Mouse (Mus musculus): ENCODE measurements around the gene Ptpn6. TPM values are rescaled to one million over a fixed set of nuclear protein-coding genes. Genes with fewer than 3 reads are reported as not detected.

Ptpn6 gene
- 3.5 and 4.3 TPM in 2 replicates for polyA plus RNA-seq (2014; fragmentation: Nextera tagmentation; extraction: Ambion mirVana)

- H3K9me3 ChIP-seq (ENCODE audit: control insufficient read depth, low read length): no peaks in the 10 kb centered on the region
- peaks cover 27% of the 10 kb centered on the region for H3K4me1 ChIP-seq (replicated peaks; ENCODE audit: control insufficient read depth, insufficient read depth, low read length)
- H3K4me3 ChIP-seq (replicated peaks; ENCODE audit: low read length): no peak within 1 kb of the TSS
- no peaks in the 10 kb centered on the region for H3K27me3 ChIP-seq (ENCODE audit: control insufficient read depth, insufficient read depth, low read length)
- peak within 1 kb of the TSS; percentile 96 for H3K9ac ChIP-seq
- peak within 1 kb of the TSS; percentile 83 for H3K4me2 ChIP-seq (replicated peaks)
- H3K36me3 ChIP-seq (replicated peaks; ENCODE audit: control insufficient read depth, insufficient read depth): peaks cover 14% of the 10 kb centered on the region
- no peak for DNase-seq (ENCODE audit: low spot score)
- ATAC-seq (ENCODE audit: low FRiP score): no peak
- no peak within 1 kb of the TSS for H3K27ac ChIP-seq
- WGBS: 33% methylated on average over 15 of the region's 15 CpGs
Measured at GRCm38 (mm10) chr6:124738511-124739023, at the start of gene Ptpn6. TSS of gene Ptpn6 (minus strand) at chr6:124738714.

DNA sequence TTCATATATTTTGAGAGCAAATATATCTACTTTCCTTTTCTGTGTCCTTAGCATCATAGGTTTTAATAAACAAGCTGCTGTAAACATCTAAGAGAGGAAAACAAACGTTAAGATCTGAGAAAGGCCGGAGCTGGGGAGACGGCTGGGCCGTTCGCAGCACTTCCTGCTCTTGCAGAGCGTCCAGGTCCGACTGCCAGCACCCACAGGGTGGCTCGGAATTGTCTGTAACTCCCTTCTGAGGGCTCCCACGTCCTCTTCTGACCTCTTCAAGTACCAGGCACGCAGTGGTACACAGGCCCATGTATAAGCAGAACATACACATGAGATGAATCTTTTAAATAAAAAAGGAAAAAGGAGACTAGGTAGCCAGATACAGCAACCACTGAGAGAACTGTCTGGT, 49.2 kb upstream of the Ptpn6 start:
- ATAC-seq (ENCODE audit: low FRiP score): no peak
- H3K4me1 ChIP-seq (replicated peaks; ENCODE audit: control insufficient read depth, insufficient read depth, low read length): 0 out of 2 replicates have a peak, but pooled peaks cover 3% of the 10 kb centered on the region
- H3K9me3 ChIP-seq (ENCODE audit: control insufficient read depth, low read length): no peaks in the 10 kb centered on the region
- H3K4me3 ChIP-seq (replicated peaks; ENCODE audit: low read length): no peak overlapping the region
- DNase-seq (ENCODE audit: low spot score): no peak
- no peaks in the 10 kb centered on the region for H3K27me3 ChIP-seq (ENCODE audit: control insufficient read depth, insufficient read depth, low read length)
- no peaks in the 10 kb centered on the region for H3K36me3 ChIP-seq (replicated peaks; ENCODE audit: control insufficient read depth, insufficient read depth)
- H3K9ac ChIP-seq: no peak overlapping the region
- 74% methylated on average over 10 of the region's 10 CpGs for WGBS
- H3K4me2 ChIP-seq (replicated peaks): no peak overlapping the region
- H3K27ac ChIP-seq: no peak overlapping the region

DNA sequence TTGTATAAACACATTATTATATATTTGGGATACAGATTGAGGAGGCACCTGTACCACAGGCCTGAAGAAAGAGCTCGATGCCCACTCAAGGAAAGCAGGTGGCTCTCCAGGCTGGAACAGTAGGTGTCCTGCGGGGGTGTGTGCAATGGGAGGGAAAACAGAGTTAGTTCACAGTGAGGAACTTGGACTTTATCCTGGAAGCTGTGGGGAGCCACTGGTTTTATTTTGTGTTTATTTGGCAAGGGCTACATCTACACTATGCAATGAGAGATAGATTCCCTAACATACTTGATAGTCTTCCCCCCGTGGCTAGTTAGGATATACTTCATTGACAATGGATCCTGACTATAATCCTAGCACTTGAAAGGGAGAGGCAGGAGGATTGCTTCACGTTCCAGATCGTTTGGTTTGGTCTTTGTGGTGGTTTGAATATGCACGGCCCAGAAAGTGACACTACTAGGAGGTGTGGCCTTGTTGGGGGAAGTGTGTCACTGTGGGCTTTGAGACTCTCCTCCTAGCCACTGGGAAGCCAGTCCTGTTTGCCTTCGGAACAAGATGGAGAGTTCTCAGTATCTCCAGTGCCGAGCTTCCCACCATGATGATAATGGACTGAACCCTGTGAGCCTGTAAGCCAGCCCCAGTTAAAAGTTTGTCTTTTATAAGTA, 48.4 kb upstream of the Ptpn6 start:
- WGBS: 60% methylated on average over 8 of the region's 8 CpGs
- Histone ChIP-seq H3K4me2 (replicated peaks) (no peak overlapping the region), H3K27ac (no peak overlapping the region), H3K9ac (no peak overlapping the region), H3K4me3 (replicated peaks; ENCODE audit: low read length) (no peak overlapping the region), H3K9me3 (ENCODE audit: control insufficient read depth, low read length) (no peaks in the 10 kb centered on the region), H3K36me3 (replicated peaks; ENCODE audit: control insufficient read depth, insufficient read depth) (no peaks in the 10 kb centered on the region), H3K4me1 (replicated peaks; ENCODE audit: control insufficient read depth, insufficient read depth, low read length) (0 out of 2 replicates have a peak, but pooled peaks cover 3% of the 10 kb centered on the region), H3K27me3 (ENCODE audit: control insufficient read depth, insufficient read depth, low read length) (no peaks in the 10 kb centered on the region)
- DNase-seq (ENCODE audit: low spot score) (no peak), ATAC-seq (ENCODE audit: low FRiP score) (no peak)

GRCm38 (mm10) chr6:124782436-124782835, 43.9 kb upstream of the Ptpn6 start:
- no peak overlapping the region for H3K4me2 ChIP-seq (replicated peaks)
- 31% methylated on average over 6 of the region's 6 CpGs for WGBS

DNA sequence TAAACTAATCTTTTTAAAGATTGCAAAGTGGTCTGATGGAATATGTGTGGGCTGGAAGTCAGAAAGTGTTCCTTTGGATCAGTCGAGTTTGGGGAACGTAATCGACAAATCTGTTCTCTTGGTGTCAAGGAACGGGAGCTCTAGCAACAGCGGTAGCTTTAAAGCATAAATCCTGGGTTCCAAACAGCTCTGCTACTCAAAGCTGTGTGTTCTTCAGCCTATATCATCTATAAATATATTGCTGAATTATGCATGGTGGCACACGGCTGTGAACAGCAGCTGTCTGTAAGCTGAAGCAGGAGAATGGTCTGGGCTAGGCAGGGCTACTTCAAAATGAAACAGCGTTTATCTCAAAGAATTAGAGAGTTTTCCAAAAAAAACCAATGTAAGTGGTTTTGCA, 42.4 kb upstream of the Ptpn6 start:
- 0 out of 2 replicates have a peak, but pooled peaks cover 4% of the 10 kb centered on the region for H3K27me3 ChIP-seq (ENCODE audit: control insufficient read depth, insufficient read depth, low read length)
- no peak overlapping the region for H3K4me2 ChIP-seq (replicated peaks)
- H3K4me3 ChIP-seq (replicated peaks; ENCODE audit: low read length): no peak overlapping the region
- H3K36me3 ChIP-seq (replicated peaks; ENCODE audit: control insufficient read depth, insufficient read depth): no peaks in the 10 kb centered on the region
- DNase-seq (ENCODE audit: low spot score): no peak
- WGBS: 92% methylated on average over 7 of the region's 7 CpGs
- H3K9ac ChIP-seq: no peak overlapping the region
- H3K4me1 ChIP-seq (replicated peaks; ENCODE audit: control insufficient read depth, insufficient read depth, low read length): peaks cover 13% of the 10 kb centered on the region; the same call in 1 of the 2 replicates
- H3K27ac ChIP-seq: no peak overlapping the region
- no peak for ATAC-seq (ENCODE audit: low FRiP score)
- no peaks in the 10 kb centered on the region for H3K9me3 ChIP-seq (ENCODE audit: control insufficient read depth, low read length)

More at GRCm38 (mm10) chr6:124782436-124782835, 43.9 kb upstream of the Ptpn6 start:
- H3K27ac ChIP-seq: no peak overlapping the region
- no peaks in the 10 kb centered on the region for H3K36me3 ChIP-seq (replicated peaks; ENCODE audit: control insufficient read depth, insufficient read depth)
- no peak overlapping the region for H3K9ac ChIP-seq
- H3K27me3 ChIP-seq (ENCODE audit: control insufficient read depth, insufficient read depth, low read length): 0 out of 2 replicates have a peak, but pooled peaks cover 4% of the 10 kb centered on the region
- DNase-seq (ENCODE audit: low spot score) (no peak), ATAC-seq (ENCODE audit: low FRiP score) (no peak)
- peaks cover 13% of the 10 kb centered on the region; the same call in 1 of the 2 replicates for H3K4me1 ChIP-seq (replicated peaks; ENCODE audit: control insufficient read depth, insufficient read depth, low read length)
- H3K4me3 ChIP-seq (replicated peaks; ENCODE audit: low read length): no peak overlapping the region
- no peaks in the 10 kb centered on the region for H3K9me3 ChIP-seq (ENCODE audit: control insufficient read depth, low read length)

DNA sequence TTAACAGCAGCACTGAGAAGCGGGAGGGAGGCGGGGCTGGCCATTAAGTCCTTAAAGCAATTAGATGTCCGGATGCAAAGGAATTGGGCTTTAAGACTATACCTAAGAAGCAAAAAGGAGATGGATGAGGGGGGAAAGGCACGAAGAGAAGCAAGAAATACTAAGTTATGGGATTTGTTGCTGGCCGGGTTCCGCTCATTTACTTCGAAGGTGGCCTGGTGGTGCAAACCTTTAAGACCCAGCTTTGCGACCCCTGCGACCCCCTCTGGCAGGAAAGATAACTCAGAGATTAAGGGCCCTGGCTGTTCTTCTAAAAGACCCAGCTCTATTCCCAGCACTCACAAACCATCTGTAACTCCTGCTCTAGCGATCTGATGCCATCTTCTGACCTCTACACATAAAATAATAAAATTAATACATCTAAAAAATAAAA, 41.5 kb upstream of the Ptpn6 start:
- 5% methylated on average over 10 of the region's 10 CpGs for WGBS
- ATAC-seq (ENCODE audit: low FRiP score): no peak

GRCm38 (mm10) chr6:124779222-124779983, 40.9 kb upstream of the Ptpn6 start, which contains the start of gene Lrrc23:
TSS of gene Lrrc23 (minus strand) at chr6:124779727.
- Histone ChIP-seq H3K27ac (peak within 1 kb of the TSS; percentile 43), H3K4me3 (replicated peaks; ENCODE audit: low read length) (peak within 1 kb of the TSS; percentile 33), H3K9ac (peak within 1 kb of the TSS; percentile 49), H3K27me3 (ENCODE audit: control insufficient read depth, insufficient read depth, low read length) (0 out of 2 replicates have a peak, but pooled peaks cover 4% of the 10 kb centered on the region), H3K4me2 (replicated peaks) (peak within 1 kb of the TSS; percentile 78), H3K36me3 (replicated peaks; ENCODE audit: control insufficient read depth, insufficient read depth) (no peaks in the 10 kb centered on the region), H3K9me3 (ENCODE audit: control insufficient read depth, low read length) (no peaks in the 10 kb centered on the region), H3K4me1 (replicated peaks; ENCODE audit: control insufficient read depth, insufficient read depth, low read length) (peaks cover 13% of the 10 kb centered on the region; the same call in 1 of the 2 replicates)
- WGBS: 2% methylated on average over 23 of the region's 23 CpGs
- ATAC-seq (ENCODE audit: low FRiP score) (peak; percentile 62; the same call in 1 of the 2 replicates), DNase-seq (ENCODE audit: low spot score) (peak; percentile 73)

More for the DNA sequence above, 41.5 kb upstream of the Ptpn6 start:
- no peak for DNase-seq (ENCODE audit: low spot score)
- Histone ChIP-seq H3K36me3 (replicated peaks; ENCODE audit: control insufficient read depth, insufficient read depth) (no peaks in the 10 kb centered on the region), H3K4me3 (replicated peaks; ENCODE audit: low read length) (peak overlapping the region; percentile 33), H3K9me3 (ENCODE audit: control insufficient read depth, low read length) (no peaks in the 10 kb centered on the region), H3K4me1 (replicated peaks; ENCODE audit: control insufficient read depth, insufficient read depth, low read length) (peaks cover 13% of the 10 kb centered on the region; the same call in 1 of the 2 replicates), H3K27me3 (ENCODE audit: control insufficient read depth, insufficient read depth, low read length) (0 out of 2 replicates have a peak, but pooled peaks cover 4% of the 10 kb centered on the region), H3K9ac (peak overlapping the region; percentile 49), H3K4me2 (replicated peaks) (peak overlapping the region; percentile 78), H3K27ac (peak overlapping the region; percentile 32; the same call in 1 of the 2 replicates)

DNA sequence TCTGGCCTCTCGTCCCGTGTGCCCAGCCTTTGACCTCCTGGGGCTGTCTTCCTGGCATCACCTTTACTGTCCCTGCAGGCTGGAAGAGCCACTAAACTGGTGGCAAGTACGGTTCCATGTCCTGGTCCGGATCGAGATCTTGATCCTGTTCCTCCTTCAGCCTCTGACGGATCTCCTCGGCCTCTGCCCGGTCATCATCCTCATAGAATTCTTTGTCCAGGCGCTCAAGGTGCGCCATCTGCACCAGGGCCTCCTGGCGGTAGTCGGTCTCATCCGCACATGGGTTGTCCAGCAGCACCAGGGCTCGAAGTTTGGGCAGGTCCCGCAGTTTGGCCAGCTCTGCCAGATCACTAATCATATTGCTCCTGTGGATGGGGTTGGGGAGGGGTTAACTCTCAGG, 32.0 kb upstream of the Ptpn6 start:
- Histone ChIP-seq H3K27ac (no peak overlapping the region), H3K36me3 (replicated peaks; ENCODE audit: control insufficient read depth, insufficient read depth) (no peaks in the 10 kb centered on the region), H3K4me3 (replicated peaks; ENCODE audit: low read length) (no peak overlapping the region), H3K9me3 (ENCODE audit: control insufficient read depth, low read length) (no peaks in the 10 kb centered on the region), H3K4me1 (replicated peaks; ENCODE audit: control insufficient read depth, insufficient read depth, low read length) (peaks cover 15% of the 10 kb centered on the region; the same call in 1 of the 2 replicates), H3K27me3 (ENCODE audit: control insufficient read depth, insufficient read depth, low read length) (no peaks in the 10 kb centered on the region), H3K4me2 (replicated peaks) (no peak overlapping the region), H3K9ac (no peak overlapping the region)
- 89% methylated on average over 15 of the region's 15 CpGs for WGBS
- ATAC-seq (ENCODE audit: low FRiP score): no peak
- DNase-seq (ENCODE audit: low spot score): no peak

DNA sequence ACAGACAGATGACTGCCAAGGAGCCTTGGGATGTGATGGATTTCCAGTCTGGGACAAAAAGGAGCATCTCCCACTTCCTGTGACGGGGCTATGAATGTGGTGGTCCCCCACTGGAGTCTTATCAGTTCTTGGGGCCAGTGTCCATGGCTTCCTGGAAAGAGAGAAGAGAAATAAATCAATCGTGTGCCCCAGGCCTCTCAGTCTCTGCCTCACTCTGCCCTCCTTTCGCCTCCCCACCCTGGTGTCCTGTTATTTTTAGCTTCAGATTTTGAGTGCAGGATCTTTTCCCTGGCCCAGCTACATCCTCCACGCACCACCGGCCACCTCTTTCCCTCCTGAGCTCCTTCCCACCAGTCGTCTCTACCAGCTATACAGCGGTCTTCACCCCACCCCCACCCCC, 31.5 kb upstream of the Ptpn6 start:
- no peak for DNase-seq (ENCODE audit: low spot score)
- 67% methylated on average over 7 of the region's 7 CpGs for WGBS
- peak overlapping the region; percentile 71 for H3K4me2 ChIP-seq (replicated peaks)
- peaks cover 15% of the 10 kb centered on the region; the same call in 1 of the 2 replicates for H3K4me1 ChIP-seq (replicated peaks; ENCODE audit: control insufficient read depth, insufficient read depth, low read length)
- no peak; the same call in 1 of the 2 replicates for ATAC-seq (ENCODE audit: low FRiP score)
- peak overlapping the region; percentile 77 for H3K9ac ChIP-seq
- H3K4me3 ChIP-seq (replicated peaks; ENCODE audit: low read length): peak overlapping the region; percentile 49
- no peaks in the 10 kb centered on the region for H3K9me3 ChIP-seq (ENCODE audit: control insufficient read depth, low read length)
- no peak overlapping the region for H3K27ac ChIP-seq
- H3K36me3 ChIP-seq (replicated peaks; ENCODE audit: control insufficient read depth, insufficient read depth): no peaks in the 10 kb centered on the region
- H3K27me3 ChIP-seq (ENCODE audit: control insufficient read depth, insufficient read depth, low read length): no peaks in the 10 kb centered on the region

Measured in hindbrain, embryonic 14.5 days (tissue).